Mouse (Mus musculus) CD4-positive, CD25-positive, alpha-beta regulatory T cell, adult 2 months (primary cell): ENCODE data around the gene Socs3.

Experiments used
- DNase-seq: peaks from one replicate; pipeline ENCODE4 v3.0.0-alpha.2; 2012; ENCODE audit warnings: low read depth, low spot score

Gene Socs3

DNA sequence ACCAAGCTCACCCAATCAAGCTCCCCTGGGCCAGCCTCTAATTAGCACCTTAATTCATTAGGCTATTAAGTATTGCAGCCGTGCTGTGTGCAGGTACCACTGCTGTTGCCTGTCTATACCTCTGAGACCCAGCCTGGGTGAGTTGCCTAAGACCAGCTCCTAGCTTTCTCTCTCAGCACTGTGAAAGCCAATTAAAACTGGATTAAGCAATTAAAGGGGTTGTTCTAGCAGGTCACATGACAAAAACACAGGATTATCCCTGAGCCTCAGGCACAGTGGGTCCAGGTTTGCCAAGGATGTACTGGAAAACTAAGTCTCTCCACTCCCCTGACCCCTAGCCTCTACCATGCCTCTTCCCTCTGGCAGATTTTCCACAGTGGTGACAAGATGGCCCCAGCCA lies 44.3 kb downstream of the Socs3 start:
- DNase-seq, result no peak

DNA sequence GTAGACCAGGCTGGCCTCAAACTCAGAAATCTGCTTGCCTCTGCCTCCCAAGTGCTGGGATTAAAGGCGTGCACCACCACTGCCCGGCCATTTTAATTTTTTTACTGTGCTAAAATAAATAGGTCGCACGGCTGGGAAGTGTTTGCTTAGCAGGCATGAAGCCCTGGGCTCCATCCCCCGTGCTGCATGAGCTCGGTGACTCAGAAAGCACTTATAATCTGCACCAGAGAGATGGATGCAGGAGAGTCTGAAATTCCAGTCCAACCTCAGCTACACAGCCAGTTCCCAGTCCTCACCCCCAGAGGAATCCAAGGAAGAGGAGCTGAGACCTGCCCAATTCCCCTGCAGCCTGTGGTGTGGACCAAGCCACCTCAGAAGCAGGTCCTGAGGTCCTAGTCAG lies 45.4 kb downstream of the Socs3 start:
- no peak for DNase-seq

DNA sequence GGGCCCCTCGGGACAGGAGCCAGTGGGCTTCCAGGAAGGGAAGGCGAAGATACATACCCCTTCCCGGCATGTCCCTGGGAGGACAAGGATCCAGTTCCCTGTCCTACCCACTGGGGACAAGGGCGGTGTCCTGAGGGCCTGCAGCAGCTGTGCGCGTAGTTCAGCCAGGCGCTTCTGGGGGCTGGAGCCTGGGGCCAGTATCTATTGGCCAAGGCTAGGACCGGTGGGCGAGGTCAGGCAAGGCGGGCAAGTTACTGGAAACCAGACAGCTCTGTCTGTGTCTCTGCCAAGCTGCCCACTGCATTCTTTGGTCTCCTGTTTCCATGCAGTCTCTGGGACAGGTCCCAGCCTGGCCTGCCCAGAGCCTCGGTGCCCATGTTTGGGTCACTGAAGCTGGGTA lies 46.6 kb downstream of the Socs3 start:
- no peak for DNase-seq

DNA sequence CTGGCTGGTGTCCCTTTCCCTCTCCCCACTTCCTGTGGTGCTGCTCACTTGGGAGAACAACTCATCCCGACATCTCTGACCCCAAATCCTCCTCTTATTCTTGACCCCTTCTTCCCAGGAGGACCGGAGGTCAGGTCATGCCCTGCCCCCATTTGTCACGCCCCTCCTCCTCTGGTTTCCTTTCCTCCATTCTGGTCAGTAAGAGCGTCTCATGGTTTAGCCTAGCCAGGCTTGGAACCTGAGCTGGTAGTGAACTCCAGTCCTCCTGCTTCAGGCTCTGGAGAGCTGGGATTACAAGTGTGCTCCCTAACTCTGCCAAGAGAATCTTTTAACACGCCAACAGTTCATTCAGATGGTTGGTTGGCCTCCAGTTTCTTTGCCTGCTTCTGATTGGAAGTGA lies 50.6 kb downstream of the Socs3 start:
- no peak for DNase-seq

DNA sequence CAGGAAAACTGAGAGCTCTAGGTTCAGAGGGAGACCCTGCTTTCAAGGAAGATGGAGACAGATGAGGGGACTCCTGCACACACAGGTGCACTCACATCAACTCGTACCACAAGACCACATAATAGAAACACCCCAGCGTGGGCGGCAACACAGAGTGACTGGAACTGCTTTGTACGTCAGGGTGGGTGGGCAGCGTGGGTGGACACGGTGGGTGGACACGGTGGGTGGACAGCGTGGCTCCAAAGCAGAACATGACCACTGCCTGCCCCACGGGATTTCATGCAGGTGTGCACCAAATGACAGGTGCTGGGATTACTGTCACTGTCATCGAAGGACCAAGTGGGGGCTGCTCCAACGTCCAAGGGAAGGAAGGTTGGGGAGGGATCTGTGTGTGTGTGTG lies 51.3 kb downstream of the Socs3 start:
- no peak for DNase-seq
